22 mouse cellular contexts compared by ENCODE assay signal in the genomic region with DNA sequence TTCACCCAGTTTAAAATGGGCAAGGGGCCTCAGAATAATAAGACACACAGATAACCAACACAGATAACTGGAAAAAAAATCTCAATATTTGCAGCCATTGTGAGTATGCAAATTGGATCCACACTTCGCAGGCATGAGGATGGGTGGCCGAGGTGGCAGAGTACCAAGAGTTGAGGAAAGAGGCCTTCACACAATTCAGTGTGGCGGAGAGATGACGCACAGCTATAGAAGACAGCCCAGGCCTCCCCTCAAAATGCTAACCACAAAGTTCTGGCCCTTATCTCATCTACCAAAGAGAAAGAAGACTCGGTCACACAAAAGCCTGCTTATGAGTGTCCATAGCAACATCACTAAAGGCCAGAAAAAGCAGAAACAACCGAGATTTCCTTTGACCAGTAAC.
A peak's percentile ranks its signal among the peaks of the same experiment; 100 is the strongest.
DNase-seq lines count a peak whose midpoint lies in the region; ATAC-seq and TF ChIP-seq lines count a peak whose summit lies in the region.
"Had no signal": no experiment of that assay in that cellular context is flagged by ENCODE, and none has a peak within 500 bp of the region (broad histone marks: within the 10 kb centered on the region; RNA-seq: fewer than 3 reads in every experiment).

No protein-coding gene starts in this region.

- H3K36me3 ChIP-seq in hindbrain, postnatal 0 days (ENCODE audit: insufficient read depth, low read length) = no peaks in the 10 kb centered on the region
- H3K36me3 ChIP-seq in hindbrain, embryonic 12.5 days = peaks cover 2% of the 10 kb centered on the region; the same call in 1 of the 2 replicates
- no peaks in the 10 kb centered on the region for H3K36me3 ChIP-seq in testis, adult 2 months (ENCODE audit: control insufficient read depth, insufficient read depth, low read length)
- H3K36me3 ChIP-seq: embryonic facial prominence, embryonic 10.5 days; embryonic facial prominence, embryonic 12.5 days; forebrain, embryonic 15.5 days had no signal

- TF ChIP-seq CTCF in hindbrain, postnatal 0 days (IDR thresholded peaks at IDR 0.05; ENCODE audit: low read depth) = no peak
- no peak for TF ChIP-seq CTCF in testis, adult 2 months (IDR thresholded peaks at IDR 0.05; ENCODE audit: control insufficient read depth, insufficient read depth, insufficient replicate concordance, low read depth, low read length)

- no peaks in the 10 kb centered on the region for H3K4me1 ChIP-seq in hindbrain, postnatal 0 days (ENCODE audit: insufficient read depth, low read length)
- H3K4me1 ChIP-seq in hindbrain, embryonic 12.5 days = no peaks in the 10 kb centered on the region
- peaks cover 2% of the 10 kb centered on the region; the same call in 1 of the 2 replicates for H3K4me1 ChIP-seq in testis, adult 2 months (ENCODE audit: control insufficient read depth, insufficient read depth, low read length)
- H3K4me1 ChIP-seq: embryonic facial prominence, embryonic 10.5 days; embryonic facial prominence, embryonic 12.5 days; forebrain, embryonic 13.5 days; forebrain, embryonic 15.5 days had no signal

- no peak overlapping the region for H3K27ac ChIP-seq in hindbrain, postnatal 0 days
- H3K27ac ChIP-seq in hindbrain, embryonic 12.5 days = no peak overlapping the region
- H3K27ac ChIP-seq in testis, adult 2 months (ENCODE audit: control insufficient read depth, insufficient read depth, low read depth, low read length) = no peak overlapping the region; the same call in 1 of the 2 replicates
- H3K27ac ChIP-seq: embryonic facial prominence, embryonic 10.5 days; embryonic facial prominence, embryonic 12.5 days; forebrain, embryonic 13.5 days; forebrain, embryonic 15.5 days had no signal

- no peak for TF ChIP-seq POLR2A in testis, adult 2 months (IDR thresholded peaks at IDR 0.05; ENCODE audit: control insufficient read depth, low read depth, low read length)

- H3K9me3 ChIP-seq in hindbrain, postnatal 0 days (ENCODE audit: low read length) = peaks cover 4% of the 10 kb centered on the region; the same call in 1 of the 2 replicates
- H3K9me3 ChIP-seq in hindbrain, embryonic 12.5 days (replicated peaks) = peaks cover 23% of the 10 kb centered on the region

- 0 out of 2 replicates have a peak, but pooled peaks have one; percentile 15 for ATAC-seq in hindbrain, postnatal 0 days
- no peak for ATAC-seq in hindbrain, embryonic 12.5 days (ENCODE audit: low FRiP score)
- ATAC-seq in common myeloid progenitor, adult 5-6 weeks (replicated peaks; ENCODE audit: low read depth, poor library complexity, severe bottlenecking) = peak; percentile 73
- ATAC-seq in megakaryocyte-erythroid progenitor cell, adult 5-6 weeks (replicated peaks; ENCODE audit: low FRiP score, low TSS enrichment, poor library complexity, severe bottlenecking) = 0 out of 2 replicates have a peak, but pooled peaks have one; percentile 22
- ATAC-seq: activated CD4-positive, CD25-positive, alpha-beta regulatory T cell, adult 4 months; forebrain, embryonic 13.5 days; forebrain, embryonic 15.5 days; forebrain, postnatal 0 days; Patski had no signal

- no peak overlapping the region for H3K4me2 ChIP-seq in hindbrain, postnatal 0 days (ENCODE audit: low read depth, low read length)
- H3K4me2 ChIP-seq in hindbrain, embryonic 12.5 days (replicated peaks) = no peak overlapping the region
- H3K4me2 ChIP-seq: embryonic facial prominence, embryonic 12.5 days; forebrain, embryonic 13.5 days; forebrain, embryonic 15.5 days had no signal

- 59% methylated on average over 6 of the region's 6 CpGs for WGBS in hindbrain, postnatal 0 days
- WGBS in hindbrain, embryonic 12.5 days = 80% methylated on average over 6 of the region's 6 CpGs

- no peak for DNase-seq in hindbrain, postnatal 0 days (ENCODE audit: low spot score)
- DNase-seq in testis, postnatal 10 days (ENCODE audit: low spot score) = no peak
- no peak for DNase-seq in cerebellum, adult 8-10 months
- DNase-seq in cerebellum, postnatal 10 days = no peak
- DNase-seq: adrenal gland, adult 8-10 months; adrenal gland, postnatal 14 days; adrenal gland, postnatal 36 days; cerebellum, adult 11-12 months; cerebellum, adult 2 months; cerebellum, adult 9-11 months; cerebellum, postnatal 25 days; forebrain, postnatal 0 days had no signal

- H3K9ac ChIP-seq in hindbrain, postnatal 0 days (replicated peaks; ENCODE audit: low read length) = no peak overlapping the region
- no peak overlapping the region for H3K9ac ChIP-seq in hindbrain, embryonic 12.5 days
- H3K9ac ChIP-seq: embryonic facial prominence, embryonic 12.5 days; forebrain, embryonic 13.5 days; forebrain, embryonic 15.5 days; forebrain, postnatal 0 days had no signal

- H3K4me3 ChIP-seq in hindbrain, postnatal 0 days (ENCODE audit: low read length) = no peak overlapping the region
- no peak overlapping the region for H3K4me3 ChIP-seq in hindbrain, embryonic 12.5 days
- peak overlapping the region; percentile 54 for H3K4me3 ChIP-seq in testis, adult 2 months (ENCODE audit: control insufficient read depth, low read depth, low read length)
- H3K4me3 ChIP-seq: embryonic facial prominence, embryonic 10.5 days; embryonic facial prominence, embryonic 12.5 days; forebrain, embryonic 13.5 days; forebrain, embryonic 15.5 days had no signal

- H3K27me3 ChIP-seq in hindbrain, postnatal 0 days (ENCODE audit: insufficient read depth, low read length) = no peaks in the 10 kb centered on the region
- H3K27me3 ChIP-seq in hindbrain, embryonic 12.5 days = no peaks in the 10 kb centered on the region
- no peaks in the 10 kb centered on the region for H3K27me3 ChIP-seq in testis, adult 2 months (ENCODE audit: control insufficient read depth, insufficient read depth, low read length)
- H3K27me3 ChIP-seq: embryonic facial prominence, embryonic 12.5 days; forebrain, embryonic 13.5 days; forebrain, embryonic 15.5 days; Patski had no signal
